Mouse (Mus musculus) right cerebral cortex, postnatal 36 days (tissue): ENCODE data around the gene Prol1.
"Not testable (repeated sequence)": the region's sequence is repeated elsewhere in the genome, so short reads cannot be mapped to it uniquely, and the experiment has no call there.

Experiments used
- DNase-seq, 2 experiments: peaks; one replicate each; pipeline ENCODE4 v3.0.0; 2022; ENCODE audit warnings: low spot score in 2 of 2, mixed read lengths in 1 of 2

Gene Prol1

DNA sequence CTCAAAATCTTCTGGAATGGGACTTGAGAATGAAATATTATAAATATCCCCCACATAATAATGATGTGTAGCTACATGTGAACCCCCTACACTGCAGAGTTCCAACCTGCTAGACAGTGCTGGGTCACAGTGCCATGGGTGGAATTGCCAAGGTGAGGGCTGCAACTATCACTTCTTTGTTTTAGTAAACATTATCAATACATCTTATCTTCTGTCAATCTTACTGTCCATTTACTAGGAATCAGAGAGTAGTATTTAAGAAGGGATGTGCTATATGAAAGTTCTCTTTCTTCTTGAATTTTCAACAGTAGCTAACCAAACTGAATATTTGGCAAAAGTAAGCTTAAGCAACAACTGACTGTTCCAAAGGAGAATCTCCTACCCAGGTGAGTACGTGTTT is at the start of gene Prol1:
TSS of gene Prol1 (plus strand) at position 301 of the 400 bp plus-strand sequence.
- no peak for DNase-seq

DNA sequence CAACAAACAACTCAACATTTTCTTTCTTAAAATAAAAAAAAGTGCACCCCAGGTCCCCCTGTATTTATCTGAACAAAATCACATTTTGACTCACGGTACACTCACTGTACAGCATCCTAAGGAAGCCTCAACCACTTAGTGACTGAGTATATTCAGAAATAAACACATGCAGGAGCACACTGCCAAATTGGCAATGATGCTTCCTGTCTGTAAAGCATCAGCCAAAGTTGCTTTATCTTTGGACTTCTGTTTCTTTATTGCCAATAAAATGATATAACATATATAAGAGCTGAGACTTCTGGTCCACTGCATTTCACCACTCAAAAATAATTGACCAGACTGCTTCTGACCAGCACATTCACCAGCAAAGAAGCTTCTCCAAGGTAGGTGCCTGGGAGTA is 48.5 kb upstream of the Prol1 start, which contains the start of gene Gm7714:
TSS of gene Gm7714 (plus strand) at position 301 of the 400 bp plus-strand sequence.
- no peak for DNase-seq

DNA sequence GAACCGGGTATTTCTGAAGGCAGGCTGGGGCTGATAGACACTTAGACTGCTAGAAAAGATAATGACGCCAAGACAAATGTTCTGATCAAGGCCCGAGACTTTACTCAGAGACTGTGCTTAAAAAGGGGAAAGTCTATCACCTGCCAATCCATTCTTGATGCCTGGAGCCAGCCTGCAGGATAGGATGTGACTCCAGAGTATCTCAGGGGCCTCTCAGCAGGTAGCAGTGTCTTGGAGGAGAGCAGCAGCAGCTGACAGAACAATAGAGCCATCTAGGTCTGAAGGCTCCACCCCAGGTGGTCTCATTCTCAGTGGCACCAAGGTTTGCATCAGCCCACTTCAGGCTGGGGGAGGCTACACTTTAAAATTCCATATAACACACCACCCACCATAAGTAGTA is 5.8 kb upstream of the Prol1 start:
- not testable (repeated sequence) for DNase-seq

DNA sequence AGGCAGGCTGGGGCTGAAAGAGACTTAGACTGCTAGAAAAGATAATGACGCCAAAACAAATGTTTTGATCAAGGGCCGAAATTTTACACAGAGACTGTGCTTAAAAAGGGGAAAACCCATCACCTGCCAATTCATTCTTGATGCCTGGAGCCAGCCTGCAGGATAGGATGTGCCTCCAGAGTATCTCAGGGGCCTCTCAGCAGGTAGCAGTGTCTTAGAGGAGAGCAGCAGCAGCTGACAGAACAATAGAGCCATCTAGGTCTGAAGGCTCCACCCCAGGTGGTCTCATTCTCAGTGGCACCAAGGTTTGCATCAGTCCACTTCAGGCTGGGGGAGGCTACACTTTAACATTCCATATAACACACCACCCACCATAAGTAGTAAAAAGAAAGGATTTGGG is 31.4 kb downstream of the Prol1 start:
- DNase-seq = not testable (repeated sequence)

DNA sequence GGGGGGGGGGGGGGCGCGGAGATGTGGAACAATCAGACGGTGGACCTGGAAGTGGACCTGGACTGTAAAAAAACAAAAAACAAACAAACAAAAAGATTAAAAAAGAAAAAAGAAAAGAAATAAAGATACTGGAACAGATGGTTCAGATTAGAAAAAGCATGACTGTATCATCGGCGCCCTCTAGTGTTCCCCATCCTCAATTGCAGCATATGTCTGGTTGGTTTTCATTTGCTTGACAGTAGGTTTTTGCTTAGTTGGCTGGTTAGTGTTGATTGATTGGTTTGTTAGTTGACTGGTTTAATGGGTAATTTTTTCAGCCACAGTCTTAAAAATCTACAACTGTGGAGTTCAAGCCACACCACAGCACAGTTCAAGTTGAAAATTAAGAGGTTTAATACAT is 47.7 kb downstream of the Prol1 start:
- peak; percentile 5 to 7 for DNase-seq

DNA sequence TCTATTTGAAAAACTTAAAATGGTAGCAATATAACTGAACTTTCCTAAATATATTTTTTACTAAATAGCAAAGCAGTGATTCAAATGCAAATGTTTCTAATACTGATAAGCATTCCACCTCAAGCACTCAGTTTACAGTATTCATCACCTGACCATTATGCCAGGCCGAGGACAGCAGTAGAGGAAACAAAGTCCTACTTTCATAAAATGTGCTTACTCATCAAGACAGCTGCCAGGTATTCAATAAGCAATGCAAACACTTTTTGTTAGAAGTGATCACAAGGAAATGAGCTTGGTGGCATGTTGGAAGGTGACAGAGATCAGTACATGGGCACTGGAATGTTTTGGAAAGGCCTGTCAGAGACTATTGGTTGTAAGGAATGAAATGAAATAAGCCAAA is 49.8 kb downstream of the Prol1 start:
- no peak for DNase-seq

DNA sequence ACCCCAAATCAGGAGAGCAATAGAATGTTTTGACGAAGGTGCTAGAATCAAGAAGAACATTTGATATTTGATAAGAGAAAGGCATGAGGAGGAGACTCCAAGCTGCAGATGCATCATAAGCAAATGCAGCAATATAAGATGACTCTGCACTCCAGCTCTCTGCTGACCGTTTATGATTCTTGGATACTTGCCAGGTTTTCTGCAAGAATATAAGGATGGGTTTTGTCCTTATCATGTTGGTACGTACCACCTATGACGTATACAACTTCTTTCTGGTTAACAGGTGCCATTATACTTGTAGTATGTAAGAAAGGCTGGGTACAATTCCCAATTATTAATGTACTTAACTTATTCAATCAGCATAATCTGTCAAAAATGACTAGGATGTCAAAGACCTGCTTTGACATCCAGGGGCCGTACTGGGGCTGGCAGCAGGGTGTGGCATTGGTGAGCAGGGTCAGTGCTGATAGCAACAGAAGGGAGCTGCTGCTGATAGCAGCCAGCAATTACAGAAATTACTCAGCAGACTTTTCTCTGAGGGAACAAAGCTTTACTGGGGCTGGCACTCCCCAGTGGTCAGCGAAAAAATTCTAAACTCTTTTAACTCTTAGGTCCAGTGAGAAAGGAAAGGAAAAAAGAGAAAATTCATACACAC is 53.6 kb downstream of the Prol1 start:
- DNase-seq = no peak

DNA sequence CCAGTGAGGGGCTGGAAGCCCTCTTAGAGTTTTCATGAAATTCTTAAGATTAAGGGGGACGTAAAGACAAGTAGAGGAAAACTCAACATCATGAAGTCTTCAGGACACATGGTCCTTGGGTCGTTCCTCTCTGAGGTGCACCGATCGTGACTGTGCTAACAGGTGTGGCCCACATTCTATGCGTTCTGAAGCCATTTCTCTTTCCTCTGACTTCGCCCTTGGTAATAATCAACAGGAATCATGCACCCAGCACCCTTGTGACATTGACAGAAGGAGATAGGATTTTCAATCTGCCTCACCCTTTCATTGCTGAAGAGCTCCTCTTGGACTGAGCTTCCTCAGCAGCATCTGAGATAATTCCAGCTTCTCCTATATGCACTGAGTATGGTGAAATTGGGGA is 55.5 kb downstream of the Prol1 start:
- DNase-seq = no peak

DNA sequence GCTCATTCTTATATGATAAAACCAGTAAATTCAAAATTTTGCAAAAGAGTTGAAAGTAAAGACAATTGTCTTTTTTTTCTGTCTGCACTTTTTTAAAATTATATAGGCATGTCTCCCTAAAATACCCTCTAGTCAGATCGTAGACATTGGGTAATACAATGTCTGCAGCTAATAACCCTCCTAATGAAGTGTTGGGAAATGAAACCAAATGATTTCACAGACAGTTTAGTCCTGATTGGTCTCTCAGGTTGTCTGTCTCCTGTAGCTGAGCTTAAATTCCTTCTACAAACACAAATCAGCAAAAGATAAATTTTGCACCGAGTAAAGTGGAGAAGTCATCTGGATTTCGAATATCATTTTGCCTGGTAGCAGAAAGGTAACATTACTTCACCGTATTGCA is 58.7 kb downstream of the Prol1 start, which contains the start of gene Amtn:
TSS of gene Amtn (plus strand) at position 301 of the 400 bp plus-strand sequence.
- no peak for DNase-seq
